Mouse (Mus musculus) natural killer cell, adult 2 months (primary cell): Measurements from ENCODE around the gene Abhd12.
A peak's percentile ranks its signal among the peaks of the same experiment; 100 is the strongest.

Experiments
- DNase-seq, 2 experiments: peaks; one replicate each; pipeline ENCODE4 v3.0.0; 2022; ENCODE audit warnings: low spot score in 2 of 2

The Abhd12 gene

DNA sequence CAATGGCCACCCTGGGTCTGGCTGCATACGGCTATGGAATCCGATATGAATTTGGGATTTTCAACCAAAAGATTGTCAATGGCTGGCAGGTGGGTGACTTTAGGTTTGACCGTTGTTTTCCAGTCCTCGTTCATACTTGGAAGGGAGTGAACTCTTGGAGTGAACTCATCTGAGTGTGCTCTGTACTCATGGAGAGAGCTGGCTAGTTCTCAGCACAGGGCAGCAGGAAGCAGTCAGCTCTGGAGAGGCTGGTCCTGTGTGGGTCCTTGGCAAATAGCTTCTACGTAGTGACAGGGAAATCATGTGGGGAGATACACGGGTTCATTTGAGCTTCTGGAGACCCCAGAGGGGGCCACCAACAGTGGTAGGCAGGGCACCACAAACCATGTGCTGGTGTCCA lies 95.7 kb downstream of the Abhd12 start:
- no peak for DNase-seq

DNA sequence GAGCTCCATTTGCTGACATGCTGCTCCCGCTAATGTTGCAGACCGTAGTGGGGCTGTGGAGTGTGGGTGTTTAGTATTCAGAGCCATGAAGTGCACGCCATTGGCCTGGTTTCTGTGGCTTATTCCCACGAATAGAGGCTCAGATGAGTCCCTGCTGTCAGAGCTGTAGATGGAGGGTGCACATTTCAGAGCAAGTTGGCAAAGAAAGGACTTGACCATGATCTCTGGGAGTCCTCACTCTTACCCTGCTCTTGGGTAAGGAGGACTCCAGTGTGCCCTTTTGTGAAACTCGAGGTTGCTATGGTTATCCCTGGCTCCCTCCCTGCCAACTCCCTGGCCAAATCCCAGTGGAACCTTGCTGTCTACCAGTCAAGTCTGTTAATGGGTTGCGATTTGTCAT lies 96.2 kb downstream of the Abhd12 start:
- DNase-seq: no peak

DNA sequence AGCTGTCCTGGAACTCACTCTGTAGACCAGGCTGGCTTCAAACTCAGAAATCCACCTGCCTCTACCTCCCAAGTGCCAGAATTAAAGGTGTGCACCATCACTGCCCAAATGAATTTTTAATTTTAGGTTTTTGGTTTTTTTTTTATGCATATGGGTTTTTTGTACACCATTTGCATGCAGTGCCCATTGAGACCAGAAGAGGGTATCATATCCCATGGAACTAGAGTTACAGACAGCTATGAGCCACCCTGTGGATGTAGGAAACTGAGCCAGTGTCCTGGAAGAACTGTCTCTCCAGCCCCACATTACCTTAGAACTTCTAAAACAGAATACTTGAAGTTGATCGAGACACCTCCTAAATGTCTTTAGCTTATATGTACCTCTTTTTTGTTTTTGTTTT lies 101.5 kb downstream of the Abhd12 start:
- DNase-seq: peak in 1 of 2 experiments; percentile 20

DNA sequence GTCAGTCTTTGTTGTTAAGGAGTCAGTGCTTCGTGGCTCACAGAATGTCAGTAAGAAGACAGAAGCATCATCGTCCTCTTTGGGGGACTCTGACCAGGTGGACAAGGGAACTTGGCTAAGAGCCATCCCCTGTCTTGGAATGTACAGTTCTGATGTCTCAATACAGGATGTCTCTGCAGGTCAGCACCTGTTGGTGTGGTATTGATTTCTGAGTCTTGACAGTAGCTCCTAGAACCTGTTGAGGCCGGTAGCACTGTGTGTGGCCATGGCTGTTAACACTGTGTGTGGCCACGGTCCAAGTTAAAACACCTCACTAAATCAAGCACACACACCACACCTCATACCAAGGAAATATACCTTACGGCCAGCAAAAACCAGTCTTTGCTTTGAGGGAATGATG lies 103.9 kb downstream of the Abhd12 start:
- DNase-seq: no peak

DNA sequence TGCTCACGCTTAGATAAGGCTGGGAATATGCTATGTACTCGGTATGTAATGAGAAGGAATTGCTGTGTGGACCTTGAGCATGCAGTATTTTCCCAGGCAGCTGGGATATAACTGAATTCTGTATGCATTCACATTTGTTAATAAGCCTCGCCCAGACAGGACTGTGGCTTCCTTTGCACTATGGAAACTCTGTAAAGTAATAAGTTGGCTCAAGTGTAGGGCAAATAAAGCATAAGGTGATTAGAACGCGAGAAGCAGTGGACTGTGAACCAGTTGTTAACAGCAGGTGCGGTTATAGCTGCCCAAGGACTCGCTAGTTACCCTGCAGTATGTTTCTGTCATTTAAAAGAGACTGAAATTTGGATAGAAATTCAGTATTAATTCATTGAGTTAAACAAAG lies 106.5 kb downstream of the Abhd12 start:
- DNase-seq: no peak

DNA sequence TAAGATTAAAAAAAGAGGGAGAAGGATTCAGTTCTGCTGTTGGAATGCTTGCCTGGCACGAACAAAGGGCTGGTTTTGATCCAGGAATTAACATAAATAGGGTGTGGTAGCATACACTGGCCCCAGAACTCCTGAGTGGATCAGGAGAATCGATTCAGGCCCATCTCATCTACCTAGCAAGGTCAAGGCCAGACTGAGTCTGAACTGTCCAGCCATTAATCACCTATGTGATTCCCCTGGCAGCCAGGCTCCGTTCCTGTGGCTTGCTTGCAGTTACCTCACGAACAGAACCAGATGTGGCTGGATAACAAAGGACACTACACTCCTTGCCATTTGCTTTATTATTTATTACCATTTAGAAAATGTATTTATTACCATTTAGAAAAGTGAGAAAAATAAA lies 111.2 kb downstream of the Abhd12 start:
- no peak for DNase-seq

DNA sequence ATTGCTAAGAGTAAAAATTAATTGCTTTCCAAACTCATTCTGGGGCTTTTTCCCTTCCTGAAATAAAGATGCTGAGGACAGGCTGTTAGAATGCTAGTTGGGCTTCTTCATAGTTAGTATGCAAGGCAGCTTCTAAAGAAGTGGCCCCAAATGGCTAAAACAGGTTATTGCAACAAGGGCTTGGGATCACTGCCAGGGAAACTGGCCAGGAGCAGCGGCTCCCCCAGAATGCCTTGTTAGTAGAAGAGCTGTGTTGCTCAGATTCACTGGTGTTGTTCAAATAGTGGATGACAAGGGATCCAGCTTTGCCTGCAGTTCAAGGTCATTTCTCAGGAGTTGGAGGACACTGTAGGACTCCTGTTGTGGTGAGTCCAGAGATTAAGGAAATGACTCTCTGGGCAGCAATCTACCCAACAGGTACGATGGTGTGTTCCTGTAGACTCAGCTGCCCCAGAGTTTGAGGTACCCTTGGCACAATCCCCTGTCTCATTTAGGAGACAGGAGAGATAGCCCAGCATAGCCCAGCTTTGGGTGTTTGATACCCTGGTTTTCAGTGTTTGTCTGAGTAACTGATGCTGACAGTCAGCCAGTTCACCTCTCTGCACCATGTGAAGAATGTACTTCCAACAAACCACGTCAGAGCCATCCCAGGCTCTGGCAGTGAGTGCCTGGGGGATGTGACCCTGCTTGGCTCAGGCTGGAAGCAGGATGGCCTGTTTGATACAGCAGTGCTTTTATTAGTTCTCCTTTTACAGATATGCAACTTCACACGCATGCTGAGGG lies 115.6 kb downstream of the Abhd12 start:
- DNase-seq: no peak

DNA sequence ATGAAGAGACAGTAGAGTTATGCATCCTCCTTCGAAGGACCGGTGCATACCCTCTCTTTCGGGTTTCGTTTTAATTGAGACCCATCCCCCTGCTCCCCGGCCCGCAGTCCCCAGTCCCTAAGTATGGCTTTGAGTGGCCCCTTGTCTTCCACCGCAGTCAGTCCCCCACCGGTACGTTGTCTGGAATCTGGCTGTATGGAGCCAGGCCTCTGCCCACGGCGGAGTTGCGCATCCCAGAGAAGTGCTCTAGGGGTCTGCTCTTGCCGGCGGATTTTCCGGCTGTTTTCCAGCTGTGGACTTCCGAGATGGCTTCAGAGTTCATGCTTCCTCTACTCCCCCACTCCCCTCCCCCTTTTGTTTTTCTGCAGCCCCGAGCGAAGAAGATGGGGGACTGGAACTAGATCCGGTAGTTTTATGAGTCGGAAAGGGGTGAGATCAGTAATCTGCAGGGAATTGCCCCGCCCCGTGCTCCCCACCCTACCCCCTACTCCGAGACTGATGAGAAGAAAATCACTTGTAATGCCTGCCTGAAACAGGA lies 117.2 kb downstream of the Abhd12 start:
- DNase-seq: no peak

DNA sequence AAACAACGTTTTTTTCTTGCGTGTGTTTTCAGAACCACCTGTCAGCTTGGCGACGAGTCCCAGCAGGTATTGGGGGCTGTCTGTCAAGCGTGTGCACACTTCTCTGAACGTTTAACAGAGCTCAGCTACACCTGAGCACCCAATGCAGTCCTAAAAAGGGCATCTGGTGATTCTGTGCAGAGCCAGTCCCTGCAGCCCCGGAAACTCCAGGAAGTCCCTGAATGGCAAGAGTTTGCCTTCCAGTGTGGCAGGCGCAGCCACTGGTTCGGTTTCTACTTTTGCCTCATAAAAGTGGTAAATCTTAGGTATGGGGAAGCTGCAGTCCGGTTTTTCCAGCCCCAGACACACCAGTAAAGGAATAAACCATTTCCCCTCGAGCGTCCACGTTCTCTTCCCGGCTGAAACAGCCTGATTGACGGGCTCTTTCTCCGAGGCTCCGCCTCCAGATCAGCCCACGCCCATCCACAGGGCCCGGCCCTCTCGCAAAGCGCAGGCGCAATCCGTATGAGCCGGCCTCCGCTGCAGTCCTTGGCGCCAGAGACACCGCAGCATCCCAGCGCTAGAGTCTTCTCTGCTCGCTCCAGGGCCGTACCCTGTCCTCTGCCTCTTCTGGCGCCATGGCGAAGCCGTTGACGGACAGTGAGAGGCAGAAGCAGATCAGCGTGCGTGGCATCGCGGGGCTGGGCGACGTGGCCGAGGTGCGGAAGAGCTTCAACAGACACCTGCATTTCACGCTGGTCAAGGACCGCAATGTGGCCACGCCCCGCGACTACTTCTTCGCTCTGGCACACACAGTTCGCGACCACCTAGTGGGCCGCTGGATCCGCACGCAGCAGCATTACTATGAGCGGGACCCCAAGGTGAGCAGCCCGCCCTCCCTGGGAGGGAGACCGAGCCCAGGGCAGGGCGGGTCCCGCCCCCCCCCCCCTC lies 118.0 kb downstream of the Abhd12 start, which contains the start of gene Pygb:
Pygb (plus strand) TSS at position 485 of the 930 bp plus-strand sequence.
- DNase-seq: peak; percentile 73 to 79

DNA sequence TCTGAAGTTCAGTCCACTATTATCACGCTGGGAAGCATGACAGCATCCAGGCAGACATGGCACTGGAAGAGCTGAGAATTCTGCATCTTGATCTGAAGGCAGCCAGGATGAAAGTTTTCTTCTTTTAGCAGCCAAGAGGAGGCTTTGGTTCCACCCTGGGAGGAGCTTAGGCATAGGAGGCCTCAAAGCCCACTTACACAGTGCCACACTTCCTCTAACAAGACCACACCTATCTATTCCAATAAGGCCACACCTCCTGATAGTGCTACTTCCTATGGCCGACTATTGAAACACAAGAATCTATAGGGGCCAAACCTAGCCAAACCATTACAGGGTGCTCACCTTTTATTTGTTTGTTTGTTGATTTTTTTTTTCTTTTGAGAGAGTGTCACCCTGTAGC lies 121.7 kb downstream of the Abhd12 start:
- DNase-seq: no peak
